Mouse (Mus musculus) B cell, adult 2 months (primary cell): ENCODE measurements around the gene Prm3.

Experiments
- DNase-seq, 2 experiments: peaks; one replicate each; pipeline ENCODE4 v3.0.0; 2022

Prm3 gene

DNA sequence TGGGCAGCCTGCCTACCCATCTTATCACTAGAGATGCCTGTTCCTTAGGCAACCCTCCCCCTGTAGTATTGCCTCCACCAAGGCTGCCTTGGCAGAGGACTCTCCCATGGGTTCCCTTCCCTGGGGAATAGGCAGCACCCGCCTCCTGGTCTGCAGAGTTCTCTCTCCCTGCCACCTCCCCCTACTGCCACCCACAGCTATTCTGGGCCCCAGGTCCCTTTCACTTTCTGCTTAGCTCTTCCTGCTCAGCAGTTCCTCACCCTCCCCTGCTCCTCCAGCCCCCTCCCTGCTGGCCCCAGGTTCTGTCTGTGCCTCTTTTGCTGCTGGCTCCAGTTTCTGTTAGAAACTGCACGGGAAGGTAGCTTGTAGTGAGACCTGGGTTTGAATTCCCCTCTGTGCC, 21.1 kb downstream of the Prm3 start:
- DNase-seq, result peak; percentile 55 to 62

- peak; percentile 33 to 38 for DNase-seq
Measured at GRCm38 (mm10) chr16:10768821-10769220, 21.9 kb downstream of the Prm3 start.

DNA sequence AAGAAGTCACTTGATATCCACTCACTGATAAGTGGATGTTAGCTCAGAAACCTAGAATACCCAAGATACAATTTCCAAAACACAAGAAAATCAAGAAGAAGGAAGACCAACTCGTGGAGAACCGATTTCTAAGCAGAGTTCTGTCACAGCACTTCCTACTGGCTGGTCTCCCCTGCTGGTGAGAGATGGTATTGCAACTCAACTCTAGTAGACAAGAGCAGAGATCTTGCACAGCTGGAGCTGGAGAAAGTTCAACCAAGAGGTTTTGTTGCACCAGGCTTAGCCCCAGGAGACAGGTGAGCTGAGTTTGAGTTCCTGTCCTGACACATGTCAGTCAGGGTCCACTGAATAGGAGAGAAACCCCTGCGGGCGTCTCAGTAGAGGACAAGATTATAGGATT, 23.6 kb downstream of the Prm3 start:
- DNase-seq, result peak; percentile 86 to 87

- DNase-seq, result no peak
Measured at GRCm38 (mm10) chr16:10764323-10764722, 26.4 kb downstream of the Prm3 start.

DNA sequence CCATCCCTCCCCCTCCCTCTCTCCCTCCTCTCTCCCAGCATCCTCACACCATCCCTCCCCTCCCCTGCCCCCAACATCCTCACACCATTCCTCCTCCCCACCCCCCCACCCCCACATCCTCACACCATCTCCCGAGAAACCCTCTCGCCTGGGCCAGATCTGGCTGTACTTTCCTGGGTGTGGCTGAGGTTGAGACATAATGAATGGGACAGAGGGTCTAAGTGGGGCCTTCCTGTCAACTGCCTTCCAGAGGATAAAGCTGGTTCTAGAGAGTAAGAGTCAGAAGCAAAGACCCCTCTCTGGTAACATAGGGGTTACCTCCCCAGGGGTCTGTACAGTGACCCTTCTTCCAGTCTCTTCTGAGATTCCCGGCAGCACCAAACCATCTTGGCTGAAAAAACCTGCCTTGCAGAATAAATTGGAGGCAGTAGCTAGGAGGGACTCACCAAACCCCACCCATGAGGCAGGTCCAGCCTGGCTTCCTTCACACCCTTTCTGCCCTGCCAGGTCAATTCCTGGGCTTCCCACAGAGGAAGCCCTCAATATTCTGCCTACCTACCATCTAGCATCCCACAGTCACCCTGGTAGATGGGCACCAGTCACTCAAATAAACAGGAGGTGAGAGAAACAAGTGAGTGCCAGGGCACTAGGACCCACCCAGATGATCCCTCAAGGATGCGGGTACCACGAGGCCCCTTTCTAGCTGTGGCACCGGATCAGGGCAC, 27.0 kb downstream of the Prm3 start:
- DNase-seq, result no peak

- DNase-seq, result no peak
Measured at GRCm38 (mm10) chr16:10762569-10763180, 28.0 kb downstream of the Prm3 start.

DNA sequence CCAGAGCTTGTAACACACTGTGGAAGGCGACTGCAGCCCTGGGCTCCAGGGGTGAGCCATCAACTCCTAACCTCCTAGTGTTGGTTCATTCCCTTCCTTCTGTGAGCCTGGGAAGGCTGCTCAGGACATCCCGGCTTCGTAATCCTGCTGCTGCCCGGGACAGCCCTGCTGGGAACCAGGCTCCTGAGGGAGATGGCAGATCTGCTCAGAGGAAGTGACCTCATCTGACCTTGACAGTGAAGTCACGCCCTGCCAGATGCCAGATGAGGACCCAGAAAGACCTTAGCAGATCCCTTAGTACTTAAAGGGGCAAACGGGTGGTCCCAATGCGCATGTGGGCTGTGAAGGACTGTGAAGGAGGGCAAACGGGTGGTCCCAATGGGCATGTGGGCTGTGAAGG, 29.5 kb downstream of the Prm3 start:
- no peak for DNase-seq

GRCm38 (mm10) chr16:10756168-10756567, 34.5 kb downstream of the Prm3 start:
- no peak for DNase-seq

GRCm38 (mm10) chr16:10754521-10755296, 36.0 kb downstream of the Prm3 start:
- no peak for DNase-seq

- no peak for DNase-seq
Measured at GRCm38 (mm10) chr16:10749824-10750223, 40.9 kb downstream of the Prm3 start.

DNA sequence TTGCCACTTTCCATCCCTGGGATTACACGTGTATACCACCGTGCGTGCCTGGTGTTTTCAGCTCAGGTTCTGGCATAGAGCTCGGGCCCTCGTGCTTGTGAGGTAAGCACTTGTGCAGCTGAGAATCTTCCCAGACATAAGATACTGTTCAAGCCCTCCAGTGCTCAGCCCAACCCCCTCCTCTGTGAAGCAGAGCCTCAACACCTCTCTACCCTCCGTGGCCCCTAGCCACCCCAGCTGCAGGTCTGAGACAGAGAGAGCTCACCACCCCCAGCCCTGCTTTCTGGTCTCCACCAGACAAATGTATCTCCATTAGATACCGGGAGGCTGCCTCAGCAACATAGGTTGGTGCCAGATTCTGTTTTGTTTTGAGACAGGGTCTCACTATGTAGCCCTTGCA, 41.5 kb downstream of the Prm3 start:
- DNase-seq, result no peak

GRCm38 (mm10) chr16:10741082-10741481, 49.6 kb downstream of the Prm3 start:
- DNase-seq, result peak in 1 of 2 experiments; percentile 9
